Mouse (Mus musculus) lung, embryonic 15.5 days (tissue): ENCODE results near the gene Galntl5. TPM values are rescaled to one million over a fixed set of nuclear protein-coding genes. Genes with fewer than 3 reads are reported as not detected.

ENCODE experiments used
- ATAC-seq: fragments of 200-750 bp; cut with Nextera tagmentation; 2 replicates; pipeline ENCODE4 v1.8.0; 2017; ENCODE audit warnings: moderate number of reproducible peaks, borderline replicate concordance; ENCODE audit not compliant: low FRiP score, low TSS enrichment; ENCODE audit errors: extremely low read depth
- H3K27ac ChIP-seq: fragments of 300-500 bp; sonication (generic); 2 replicates; pipeline ENCODE4 v1.5.1; 2015; ENCODE audit warnings: moderate library complexity, mild to moderate bottlenecking, inconsistent platforms
- H3K27me3 ChIP-seq: fragments of 300-500 bp; sonication (generic); 2 replicates; pipeline ENCODE4 v1.6.1; 2015; ENCODE audit warnings: inconsistent platforms
- H3K36me3 ChIP-seq: fragments of 300-500 bp; sonication (generic); 2 replicates; pipeline ENCODE4 v1.6.1; 2015; ENCODE audit warnings: inconsistent platforms
- H3K4me1 ChIP-seq: fragments of 300-500 bp; sonication (generic); 2 replicates; pipeline ENCODE4 v1.6.1; 2015; ENCODE audit warnings: inconsistent platforms
- H3K4me2 ChIP-seq: fragments of 300-500 bp; sonication (generic); 2 replicates; pipeline ENCODE4 v1.6.1; 2015; ENCODE audit warnings: inconsistent platforms, mild to moderate bottlenecking, moderate library complexity
- H3K4me3 ChIP-seq: fragments of 300-500 bp; sonication (generic); 2 replicates; pipeline ENCODE4 v1.5.1; 2015; ENCODE audit warnings: mild to moderate bottlenecking, inconsistent platforms
- H3K9ac ChIP-seq: fragments of 300-500 bp; sonication (generic); 2 replicates; pipeline ENCODE4 v1.6.1; 2015; ENCODE audit warnings: inconsistent platforms
- H3K9me3 ChIP-seq: fragments of 300-500 bp; sonication (generic); 2 replicates; pipeline ENCODE4 v1.6.1; 2016; ENCODE audit warnings: inconsistent platforms
- WGBS: fragments of 180-500 bp; shearing (Covaris S2); methylation state at CpG from one replicate; pipeline ENCODE4 v1.1.7; 2015; 5-methylcytosine and 5-hydroxymethylcytosine counted together
- polyA plus RNA-seq: library from polyadenylated mRNA; unstranded; fragments of >200 nt; fragmentation: Nextera tagmentation; extraction: Ambion mirVana; gene quantifications from 2 replicates; pipeline ENCODE4 v1.2.1, GENCODE M21; 2015

Galntl5 gene
- polyA plus RNA-seq: not detected in 2 replicates

- Histone ChIP-seq H3K4me3 (no peak within 1 kb of the TSS), H3K36me3 (no peaks in the 10 kb centered on the region), H3K4me2 (no peak within 1 kb of the TSS), H3K9me3 (no peaks in the 10 kb centered on the region), H3K9ac (no peak within 1 kb of the TSS), H3K27me3 (no peaks in the 10 kb centered on the region), H3K4me1 (no peaks in the 10 kb centered on the region), H3K27ac (no peak within 1 kb of the TSS)
- ATAC-seq: no peak
- 70% methylated on average over 1 of the region's 1 CpGs for WGBS
Observed at GRCm38 (mm10) chr5:25181004-25181531, at the start of gene Galntl5. Gene Galntl5, plus strand, starts transcription at chr5:25181460.

GRCm38 (mm10) chr5:25146705-25147104, 34.6 kb upstream of the Galntl5 start:
- Histone ChIP-seq H3K4me1 (no peaks in the 10 kb centered on the region), H3K9ac (no peak overlapping the region), H3K9me3 (no peaks in the 10 kb centered on the region), H3K4me3 (no peak overlapping the region), H3K27ac (no peak overlapping the region), H3K27me3 (no peaks in the 10 kb centered on the region), H3K4me2 (no peak overlapping the region), H3K36me3 (no peaks in the 10 kb centered on the region)
- ATAC-seq: no peak
- 79% methylated on average over 7 of the region's 7 CpGs for WGBS

- WGBS: 66% methylated on average over 2 of the region's 2 CpGs
- H3K27me3 ChIP-seq: no peaks in the 10 kb centered on the region
- no peak overlapping the region for H3K27ac ChIP-seq
- no peak overlapping the region for H3K4me3 ChIP-seq
- no peak for ATAC-seq
- no peaks in the 10 kb centered on the region for H3K9me3 ChIP-seq
- H3K36me3 ChIP-seq: no peaks in the 10 kb centered on the region
- no peak overlapping the region for H3K4me2 ChIP-seq
- H3K4me1 ChIP-seq: no peaks in the 10 kb centered on the region
- H3K9ac ChIP-seq: no peak overlapping the region
Observed at GRCm38 (mm10) chr5:25149331-25149965, 31.8 kb upstream of the Galntl5 start.

GRCm38 (mm10) chr5:25153491-25153890, 27.8 kb upstream of the Galntl5 start:
- Histone ChIP-seq H3K9ac (no peak overlapping the region), H3K9me3 (no peaks in the 10 kb centered on the region), H3K4me3 (no peak overlapping the region), H3K36me3 (no peaks in the 10 kb centered on the region), H3K4me1 (no peaks in the 10 kb centered on the region), H3K27ac (no peak overlapping the region), H3K27me3 (no peaks in the 10 kb centered on the region), H3K4me2 (no peak overlapping the region)
- WGBS: 68% methylated on average over 2 of the region's 2 CpGs
- no peak for ATAC-seq

- Histone ChIP-seq H3K4me1 (no peaks in the 10 kb centered on the region), H3K4me3 (no peak overlapping the region), H3K27me3 (no peaks in the 10 kb centered on the region), H3K9me3 (no peaks in the 10 kb centered on the region), H3K9ac (no peak overlapping the region), H3K36me3 (no peaks in the 10 kb centered on the region), H3K4me2 (no peak overlapping the region), H3K27ac (no peak overlapping the region)
- no peak for ATAC-seq
- WGBS: 46% methylated on average over 3 of the region's 3 CpGs
Observed at GRCm38 (mm10) chr5:25153996-25154395, 27.3 kb upstream of the Galntl5 start.

- Histone ChIP-seq H3K9me3 (no peaks in the 10 kb centered on the region), H3K36me3 (no peaks in the 10 kb centered on the region), H3K4me2 (no peak overlapping the region), H3K4me3 (no peak overlapping the region), H3K4me1 (no peaks in the 10 kb centered on the region), H3K9ac (no peak overlapping the region), H3K27me3 (no peaks in the 10 kb centered on the region), H3K27ac (no peak overlapping the region)
- ATAC-seq: no peak
- WGBS: 86% methylated on average over 4 of the region's 4 CpGs
Observed at GRCm38 (mm10) chr5:25154823-25155222, 26.4 kb upstream of the Galntl5 start.

GRCm38 (mm10) chr5:25155351-25155750, 25.9 kb upstream of the Galntl5 start:
- Histone ChIP-seq H3K4me2 (no peak overlapping the region), H3K4me3 (no peak overlapping the region), H3K4me1 (no peaks in the 10 kb centered on the region), H3K27me3 (no peaks in the 10 kb centered on the region), H3K36me3 (no peaks in the 10 kb centered on the region), H3K27ac (no peak overlapping the region), H3K9me3 (no peaks in the 10 kb centered on the region), H3K9ac (no peak overlapping the region)
- WGBS: 64% methylated on average over 3 of the region's 3 CpGs
- ATAC-seq: no peak

GRCm38 (mm10) chr5:25157136-25157535, 24.1 kb upstream of the Galntl5 start:
- no peaks in the 10 kb centered on the region for H3K27me3 ChIP-seq
- H3K36me3 ChIP-seq: no peaks in the 10 kb centered on the region
- H3K27ac ChIP-seq: no peak overlapping the region
- H3K4me2 ChIP-seq: no peak overlapping the region
- WGBS: 36% methylated on average over 4 of the region's 4 CpGs
- no peaks in the 10 kb centered on the region for H3K9me3 ChIP-seq
- no peak overlapping the region for H3K4me3 ChIP-seq
- no peak for ATAC-seq
- H3K9ac ChIP-seq: no peak overlapping the region
- no peaks in the 10 kb centered on the region for H3K4me1 ChIP-seq

GRCm38 (mm10) chr5:25160515-25160914, 20.7 kb upstream of the Galntl5 start:
- 65% methylated on average over 11 of the region's 11 CpGs for WGBS
- no peak overlapping the region for H3K4me2 ChIP-seq
- no peak for ATAC-seq
- H3K9me3 ChIP-seq: no peaks in the 10 kb centered on the region
- no peaks in the 10 kb centered on the region for H3K36me3 ChIP-seq
- no peak overlapping the region for H3K4me3 ChIP-seq
- no peaks in the 10 kb centered on the region for H3K4me1 ChIP-seq
- no peak overlapping the region for H3K27ac ChIP-seq
- peaks cover under 1% of the 10 kb centered on the region; the same call in 1 of the 2 replicates for H3K27me3 ChIP-seq
- no peak overlapping the region for H3K9ac ChIP-seq

GRCm38 (mm10) chr5:25162981-25163380, 18.3 kb upstream of the Galntl5 start:
- Histone ChIP-seq H3K27ac (no peak overlapping the region), H3K4me2 (no peak overlapping the region), H3K36me3 (no peaks in the 10 kb centered on the region), H3K27me3 (peaks cover 4% of the 10 kb centered on the region; the same call in 1 of the 2 replicates), H3K9ac (no peak overlapping the region), H3K9me3 (no peaks in the 10 kb centered on the region), H3K4me1 (no peaks in the 10 kb centered on the region), H3K4me3 (no peak overlapping the region)
- no peak for ATAC-seq
- 70% methylated on average over 4 of the region's 4 CpGs for WGBS

GRCm38 (mm10) chr5:25163938-25164337, 17.3 kb upstream of the Galntl5 start:
- Histone ChIP-seq H3K4me3 (no peak overlapping the region), H3K36me3 (no peaks in the 10 kb centered on the region), H3K27ac (no peak overlapping the region), H3K4me1 (no peaks in the 10 kb centered on the region), H3K27me3 (peaks cover 4% of the 10 kb centered on the region; the same call in 1 of the 2 replicates), H3K9ac (no peak overlapping the region), H3K4me2 (no peak overlapping the region), H3K9me3 (no peaks in the 10 kb centered on the region)
- 79% methylated on average over 3 of the region's 3 CpGs for WGBS
- ATAC-seq: no peak

- H3K4me1 ChIP-seq: no peaks in the 10 kb centered on the region
- no peaks in the 10 kb centered on the region for H3K36me3 ChIP-seq
- H3K4me2 ChIP-seq: no peak overlapping the region
- no peak overlapping the region for H3K4me3 ChIP-seq
- no peak overlapping the region for H3K27ac ChIP-seq
- WGBS: 76% methylated on average over 1 of the region's 1 CpGs
- H3K9ac ChIP-seq: no peak overlapping the region
- H3K27me3 ChIP-seq: peaks cover 4% of the 10 kb centered on the region; the same call in 1 of the 2 replicates
- ATAC-seq: no peak
- no peaks in the 10 kb centered on the region for H3K9me3 ChIP-seq
Observed at GRCm38 (mm10) chr5:25164341-25164740, 16.9 kb upstream of the Galntl5 start.
